Mouse (Mus musculus) brain, embryonic 14.5 days (tissue): ENCODE results near the gene Tspan5.

ENCODE experiments used
- CTCF ChIP-seq: fragments of 200-500 bp; IDR thresholded peaks from 2 replicates; pipeline ENCODE4 v1.5.1; 2012; ENCODE audit warnings: inconsistent platforms, mild to moderate bottlenecking, moderate library complexity, borderline replicate concordance; ENCODE audit not compliant: insufficient read depth, insufficient read length; ENCODE audit errors: extremely low read depth
- POLR2A ChIP-seq: fragments of 200-500 bp; IDR thresholded peaks from 2 replicates; pipeline ENCODE4 v1.6.1; 2012; ENCODE audit warnings: mild to moderate bottlenecking, inconsistent platforms, borderline replicate concordance; ENCODE audit not compliant: poor library complexity, insufficient read depth, insufficient read length, severe bottlenecking; ENCODE audit errors: extremely low read depth

DNA sequence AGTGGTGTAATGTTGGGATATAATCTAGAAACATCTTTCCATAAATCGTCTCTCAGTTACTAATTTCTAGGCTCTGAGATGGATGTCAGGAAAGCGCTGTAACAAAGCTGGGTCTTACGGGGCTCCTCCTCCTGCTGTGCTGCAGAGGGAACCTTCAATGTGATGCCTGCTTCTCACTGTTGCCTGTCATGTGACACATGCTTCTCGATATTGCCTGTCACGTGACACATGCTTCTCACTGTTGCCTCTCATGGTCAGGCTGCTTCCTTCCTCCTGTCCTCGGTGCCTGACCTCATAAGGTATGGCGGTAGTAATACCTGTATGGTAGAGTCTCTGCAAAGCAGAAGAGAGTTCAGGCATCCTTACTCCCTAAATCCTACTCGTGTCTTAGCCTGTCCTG, 170.5 kb downstream of the Tspan5 start:
- TF ChIP-seq CTCF: no peak
- TF ChIP-seq POLR2A: no peak
